Mouse (Mus musculus) T-helper 1 cell (primary cell): ENCODE results near the gene Gm8082.

ENCODE experiments used
- in situ Hi-C: fragments of 300-600 bp; cut with MboI, MseI; formaldehyde crosslinking; loops from one replicate; pipeline ENCODE4 v1.15.1; 2025; ENCODE audit warnings: high pct_unique_total_duplicates

Gene Gm8082

GRCm38 (mm10) chr14:42993524-42993923, at the start of gene Gm8082:
Gm8082 (minus strand) TSS chr14:42993624.
- in situ Hi-C loops, result loop anchor here (10.0 to 25.0 kb wide), 3 partner anchors 131 to 1381 kb away; partner anchors contain the start of genes Gm17654 and Gm3072

GRCm38 (mm10) chr14:43015528-43015927, 22.1 kb upstream of the Gm8082 start, which contains the start of gene Gm10376:
Gm10376 (minus strand) TSS chr14:43015628.
- in situ Hi-C loops, result loop anchor here (25.0 kb wide), 1 partner anchor 1528 kb away; the partner anchor contains the start of gene Gm3486
